Mouse (Mus musculus): ENCODE results near the gene Mecom. TPM values are rescaled to one million over a fixed set of nuclear protein-coding genes. Genes with fewer than 3 reads are reported as not detected.
A peak's percentile ranks its signal among the peaks of the same experiment; 100 is the strongest.

Gene Mecom
- total RNA-seq, 2 experiments from 2014 or later = 16.9 to 21.6 TPM

- DNase-seq = no peak
These were observed 264.2 kb downstream of the Mecom start for GRCm38 (mm10) chr3:30283562-30283961.

DNA sequence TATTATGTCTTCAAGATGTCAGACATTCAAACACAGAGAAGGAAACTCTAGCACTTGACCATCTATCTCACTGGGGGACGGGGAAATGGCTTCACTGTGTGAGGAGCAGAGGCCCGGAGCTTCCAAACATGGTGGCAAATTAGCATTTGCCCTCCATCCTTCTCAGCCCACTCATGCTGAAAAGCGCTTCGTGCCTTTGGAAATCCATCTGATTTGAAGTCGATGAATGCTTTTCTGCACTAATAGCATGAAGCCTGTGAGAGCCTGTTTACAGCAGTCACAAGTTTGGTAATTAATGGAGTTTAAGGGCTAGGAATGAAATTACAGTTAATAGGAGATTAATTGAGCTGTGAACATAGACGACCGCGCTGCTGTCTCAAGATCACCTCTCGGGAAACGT lies 270.2 kb downstream of the Mecom start:
- no peak for DNase-seq
- intact Hi-C loops (cut with DNase I) = no loop called here

More at GRCm38 (mm10) chr3:30283562-30283961, 264.2 kb downstream of the Mecom start:
- intact Hi-C loops (cut with DNase I) = no loop called here

DNA sequence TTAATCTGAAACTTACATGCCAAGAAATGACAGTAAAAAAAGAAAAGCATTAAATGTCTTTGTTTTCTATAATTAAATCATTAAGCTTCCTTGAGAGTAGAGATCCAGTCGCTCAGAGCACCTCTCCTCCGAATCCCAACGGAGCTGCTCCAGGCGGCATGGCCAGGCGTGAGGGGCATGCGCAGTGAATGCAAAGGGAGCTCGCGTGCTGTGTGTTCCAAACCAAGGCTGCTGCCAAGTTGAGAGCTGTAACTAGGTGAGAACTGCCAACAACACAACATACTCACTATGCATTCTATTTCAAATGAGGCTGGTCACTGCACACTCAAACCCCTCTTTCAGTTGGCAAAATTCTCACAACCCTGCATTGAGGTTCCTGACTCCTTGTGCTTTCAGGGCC lies 271.7 kb downstream of the Mecom start:
- DNase-seq = no peak
- intact Hi-C loops (cut with DNase I) = no loop called here

DNA sequence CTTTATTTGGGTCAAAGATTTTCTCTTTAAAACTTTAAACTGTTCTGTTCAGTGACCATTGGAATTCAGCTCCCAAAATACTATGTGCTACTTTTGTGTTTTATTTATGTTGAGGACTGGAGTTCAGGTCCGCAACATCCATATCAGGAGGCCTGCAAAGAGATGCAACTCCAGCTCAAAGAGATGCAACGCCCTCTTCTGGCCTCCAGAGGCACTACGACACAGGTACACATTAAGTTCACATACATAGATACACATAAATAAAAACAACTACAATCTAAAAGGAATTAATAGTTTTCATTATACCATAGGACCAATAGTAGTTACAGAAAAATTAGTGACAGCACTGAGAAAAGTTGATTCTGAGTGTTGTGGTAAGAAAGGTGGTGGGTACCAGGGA lies 278.6 kb downstream of the Mecom start:
- intact Hi-C loops (cut with DNase I) = no loop called here
- DNase-seq = no peak

- intact Hi-C loops (cut with DNase I) = no loop called here
- peak in 1 of 2 experiments; percentile 6 for DNase-seq
These were observed 286.9 kb downstream of the Mecom start for GRCm38 (mm10) chr3:30260945-30261344.

DNA sequence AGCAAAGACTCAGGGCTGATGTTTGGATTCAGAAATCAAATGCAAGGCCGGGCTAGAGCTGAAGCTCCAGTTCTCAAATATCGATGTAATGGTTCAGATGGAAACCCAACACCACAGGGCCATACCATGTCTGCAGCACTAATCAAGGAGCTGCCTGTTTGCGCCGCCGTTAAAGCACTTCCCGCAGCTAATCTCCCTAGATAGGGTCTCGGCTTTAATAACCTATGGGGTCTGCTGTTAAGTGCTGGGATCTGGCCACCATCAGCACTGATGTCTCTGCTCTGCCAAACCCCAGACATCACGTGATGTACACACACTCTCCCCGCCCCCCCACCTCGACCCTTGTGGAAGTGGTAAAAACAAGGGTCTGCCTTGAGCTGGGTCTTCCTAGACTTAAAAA lies 289.4 kb downstream of the Mecom start:
- intact Hi-C loops (cut with DNase I) = no loop called here
- no peak for DNase-seq

DNA sequence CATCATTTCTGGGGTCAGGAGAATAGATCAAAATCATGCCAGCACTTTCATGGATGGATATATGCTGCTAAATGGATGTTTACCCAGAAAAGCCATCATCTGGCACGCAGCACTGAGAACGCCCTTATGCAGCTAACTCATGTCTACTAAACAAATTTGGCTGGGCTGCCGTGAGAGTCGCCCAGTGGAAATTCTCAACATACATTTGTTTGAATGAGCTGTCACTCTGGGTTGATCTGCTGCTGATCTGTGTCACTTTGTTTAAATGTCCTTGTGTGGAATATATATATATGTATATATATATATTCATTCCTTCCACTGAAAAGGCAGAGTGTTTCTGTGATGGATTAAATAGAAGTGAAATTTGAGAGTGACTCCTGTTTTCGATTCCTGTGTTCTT lies 290.0 kb downstream of the Mecom start:
- no peak for DNase-seq
- intact Hi-C loops (cut with DNase I) = no loop called here

GRCm38 (mm10) chr3:30256896-30257295 lies 290.9 kb downstream of the Mecom start:
- intact Hi-C loops (cut with DNase I) = no loop called here
- no peak for DNase-seq

GRCm38 (mm10) chr3:30255828-30256227 lies 292.0 kb downstream of the Mecom start:
- DNase-seq = no peak
- intact Hi-C loops (cut with DNase I) = no loop called here

GRCm38 (mm10) chr3:30254451-30254850 lies 293.4 kb downstream of the Mecom start:
- intact Hi-C loops (cut with DNase I) = no loop called here
- DNase-seq = no peak

GRCm38 (mm10) chr3:30253714-30254113 lies 294.1 kb downstream of the Mecom start:
- DNase-seq = no peak
- intact Hi-C loops (cut with DNase I) = no loop called here

DNA sequence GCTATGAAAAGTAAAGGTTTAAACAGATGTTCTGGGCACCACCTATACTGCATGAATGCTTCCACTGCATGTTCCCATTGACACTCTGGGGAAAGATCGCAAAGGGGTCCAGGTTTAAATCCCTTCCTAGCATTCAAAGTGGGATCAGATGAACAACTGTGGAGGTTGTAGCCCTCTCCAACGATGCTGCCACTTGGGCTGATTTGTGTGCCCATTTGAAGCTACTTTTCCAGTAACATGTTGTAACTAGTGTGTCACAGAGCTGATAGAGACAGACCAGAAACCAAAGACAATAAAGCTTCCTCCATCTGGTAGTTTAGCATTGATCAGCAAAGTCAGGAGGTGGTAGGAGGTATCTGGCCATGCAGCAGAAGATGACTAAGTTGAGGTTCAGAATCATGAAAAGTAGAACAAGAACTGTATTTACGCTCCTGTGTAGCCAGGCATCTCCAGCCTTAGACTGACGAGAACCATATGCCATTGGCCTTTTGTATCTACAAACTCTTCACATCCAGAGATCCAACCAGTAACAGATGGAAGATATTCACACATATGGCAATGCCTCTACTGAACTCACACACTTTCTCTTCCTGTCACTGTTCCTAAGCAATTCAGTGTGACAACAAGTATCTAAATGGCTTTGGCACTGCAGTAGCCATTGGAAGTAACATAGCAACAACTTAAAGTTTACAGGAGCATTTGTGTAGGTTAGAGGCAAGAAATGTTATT lies 299.0 kb downstream of the Mecom start:
- DNase-seq = no peak
- intact Hi-C loops (cut with DNase I) = loop anchor here (10.0 kb wide), 1 partner anchor 434 kb away; no protein-coding TSS in a partner anchor

- no peak for DNase-seq
- intact Hi-C loops (cut with DNase I) = loop anchor here (10.0 kb wide), 1 partner anchor 432 kb away; no protein-coding TSS in a partner anchor
These were observed 300.6 kb downstream of the Mecom start for GRCm38 (mm10) chr3:30247256-30247655.

DNA sequence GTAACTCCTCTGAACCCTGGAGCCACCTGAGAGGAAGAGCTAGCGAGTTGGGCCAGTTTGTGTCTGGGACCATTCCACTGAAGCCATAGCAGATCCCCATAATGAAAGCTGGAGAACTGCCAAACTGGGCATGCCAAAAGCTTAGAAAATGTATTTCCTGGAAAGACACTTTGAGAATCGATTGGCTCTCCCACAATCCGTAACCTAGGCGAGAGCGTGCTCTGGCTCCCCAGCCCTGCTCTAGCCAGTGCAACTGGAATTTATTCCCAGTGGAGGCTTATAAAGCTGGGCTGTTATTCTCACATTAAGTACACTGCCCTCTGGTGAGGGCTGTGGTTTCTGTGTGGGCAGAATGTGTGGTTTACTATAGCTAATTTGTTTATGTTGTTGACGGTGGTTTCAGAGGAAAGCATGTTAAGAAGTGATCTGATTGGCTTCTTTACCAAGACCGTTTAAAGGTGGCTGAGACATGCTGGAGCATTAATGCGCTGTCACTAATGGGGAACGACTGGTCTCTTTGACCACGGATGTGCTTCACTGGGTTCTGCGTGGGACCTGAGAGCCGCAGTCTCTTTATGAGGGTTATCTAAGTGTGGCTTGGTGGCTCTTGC lies 301.3 kb downstream of the Mecom start:
- DNase-seq = peak; percentile 12 to 17
- intact Hi-C loops (cut with DNase I) = loop anchor here (1.0 to 10.0 kb wide), 2 partner anchors 231 to 432 kb away; no protein-coding TSS in a partner anchor

DNA sequence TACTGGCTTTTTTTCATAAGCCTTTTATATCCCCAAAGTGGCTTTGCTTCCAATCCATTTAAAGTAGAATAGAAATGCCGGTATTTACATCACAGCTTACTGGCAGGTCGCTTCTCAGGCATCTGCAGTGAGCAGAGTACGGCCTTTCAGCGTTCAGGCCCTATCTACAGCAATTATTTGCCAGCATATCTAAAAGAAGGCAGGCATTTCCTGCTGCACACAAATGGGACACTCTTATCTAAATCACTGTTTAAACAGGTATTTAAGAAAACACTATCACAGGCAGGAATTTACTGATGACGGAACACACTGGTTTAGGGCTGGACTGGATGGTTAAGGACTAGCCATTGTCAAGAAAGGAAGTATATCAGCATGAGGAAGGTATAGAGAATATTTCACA lies 301.9 kb downstream of the Mecom start:
- intact Hi-C loops (cut with DNase I) = loop anchor here (1.0 to 10.0 kb wide), 2 partner anchors 231 to 431 kb away; no protein-coding TSS in a partner anchor
- no peak for DNase-seq

DNA sequence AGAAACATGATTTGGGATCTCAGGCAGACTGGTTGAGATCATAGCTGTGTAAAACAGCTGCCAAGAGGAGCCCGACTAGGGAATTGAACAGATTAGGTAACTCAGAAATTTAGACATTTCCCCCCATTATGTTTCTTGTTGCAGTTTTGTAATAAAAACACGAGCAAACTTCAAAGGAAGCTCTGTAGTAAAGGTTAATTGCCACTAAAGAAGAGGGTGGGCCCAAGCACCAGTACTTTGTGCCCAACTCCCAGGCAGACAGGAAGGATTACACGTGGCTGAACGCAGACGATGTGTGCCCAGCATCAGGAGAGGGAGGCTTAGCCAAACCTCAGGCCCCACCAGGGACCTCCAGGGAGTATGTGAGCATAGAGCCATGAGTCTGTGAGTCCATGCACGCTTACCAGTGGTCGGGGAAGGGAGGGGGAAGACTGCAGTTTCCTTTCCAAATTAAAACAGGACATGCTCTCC lies 303.4 kb downstream of the Mecom start:
- peak; percentile 43 to 71 for DNase-seq
- intact Hi-C loops (cut with DNase I) = loop anchor here (5.0 to 10.0 kb wide), 3 partner anchors 137 to 430 kb away; no protein-coding TSS in a partner anchor

DNA sequence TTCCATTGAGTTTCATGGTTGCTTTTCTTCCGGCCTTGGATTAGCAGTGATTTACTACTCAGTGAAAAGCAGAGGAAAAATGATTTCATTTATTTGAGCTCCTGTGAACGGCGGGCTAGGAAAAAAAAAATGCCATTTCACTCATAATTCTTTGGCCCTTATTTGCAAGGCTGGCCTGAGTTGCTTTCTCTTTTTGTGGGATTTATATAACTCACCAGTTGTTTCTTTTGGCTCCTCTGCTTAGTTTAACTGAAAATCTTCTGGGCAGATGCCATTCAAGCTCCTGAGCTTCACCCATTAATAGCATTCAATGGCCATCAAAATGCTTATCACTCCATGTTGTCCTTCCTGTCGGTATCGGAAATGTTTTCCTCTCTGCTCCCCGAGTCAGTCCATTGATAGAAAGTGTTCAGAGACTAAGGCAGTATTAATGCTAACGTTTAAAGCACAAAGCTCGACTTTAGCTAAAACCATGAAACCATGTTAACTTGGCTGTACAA lies 304.0 kb downstream of the Mecom start:
- intact Hi-C loops (cut with DNase I) = loop anchor here (5.0 to 10.0 kb wide), 3 partner anchors 137 to 429 kb away; no protein-coding TSS in a partner anchor
- no peak for DNase-seq

- no peak for DNase-seq
- intact Hi-C loops (cut with DNase I) = no loop called here
These were observed 308.4 kb downstream of the Mecom start for GRCm38 (mm10) chr3:30239416-30239815.

DNA sequence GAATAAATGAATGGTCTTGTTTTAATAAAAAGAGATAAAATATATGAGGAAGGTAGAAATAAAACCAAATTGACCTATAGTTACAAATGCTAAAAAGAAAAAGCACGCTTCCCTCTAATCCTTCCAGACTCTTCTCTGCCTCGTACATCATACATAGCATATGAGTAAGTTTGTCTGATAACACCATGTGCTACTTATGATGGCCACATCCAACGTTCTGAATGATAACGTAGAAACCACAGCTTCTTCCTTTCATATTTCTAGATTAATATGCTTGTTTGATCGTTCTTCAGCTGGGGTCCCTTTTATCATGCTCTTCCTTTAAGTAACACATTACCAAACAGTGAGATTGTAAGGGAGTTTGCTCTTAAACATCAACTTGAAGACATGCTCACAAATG lies 310.3 kb downstream of the Mecom start:
- DNase-seq = no peak
- intact Hi-C loops (cut with DNase I) = no loop called here

GRCm38 (mm10) chr3:30234018-30234417 lies 313.8 kb downstream of the Mecom start:
- no peak for DNase-seq
- intact Hi-C loops (cut with DNase I) = no loop called here

DNA sequence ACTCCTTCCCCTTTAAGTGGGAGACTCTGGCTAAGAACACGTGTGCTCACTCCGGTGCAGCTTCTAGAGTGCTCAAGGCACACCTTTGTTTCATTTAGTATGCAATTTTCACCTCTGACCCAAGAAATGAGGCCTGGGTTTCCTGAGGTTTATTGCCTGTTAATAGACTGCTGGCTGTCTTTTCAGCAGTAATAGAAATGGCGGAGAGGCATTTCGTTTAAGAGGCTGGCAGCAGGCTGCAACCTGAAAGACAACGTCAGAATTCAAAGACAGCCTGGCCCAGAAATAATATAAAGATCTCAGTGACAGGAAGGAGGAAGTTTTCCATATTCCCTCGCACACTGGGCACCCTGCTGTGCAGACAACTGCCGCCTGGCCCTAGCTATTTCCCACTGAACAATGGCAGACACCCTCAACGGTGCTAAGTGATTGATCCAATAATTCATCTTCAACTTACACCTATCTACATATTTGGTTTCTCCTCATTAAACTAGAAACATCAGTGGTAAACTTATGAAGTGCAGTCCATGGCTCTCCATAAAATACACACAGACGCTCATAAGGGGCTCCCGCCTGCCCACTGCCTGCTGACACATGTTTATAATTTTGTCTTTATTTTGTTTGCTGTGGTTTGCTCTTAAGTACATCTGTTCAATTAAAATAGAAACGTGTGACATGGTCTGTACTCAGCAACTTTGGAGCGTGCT lies 319.7 kb downstream of the Mecom start:
- DNase-seq = no peak
- intact Hi-C loops (cut with DNase I) = no loop called here
